Mouse (Mus musculus) kidney, adult 2 months (tissue): ENCODE measurements around the gene Pnrc2.

ENCODE experiments used
- CTCF ChIP-seq: fragments of 200-500 bp; conservative IDR thresholded peaks from 2 replicates; pipeline ENCODE4 v1.5.1; 2011; ENCODE audit warnings: low read depth, mild to moderate bottlenecking, control low read depth, low read length, moderate library complexity, mixed read lengths; ENCODE audit not compliant: insufficient read depth, insufficient read length
- POLR2A ChIP-seq: fragments of 200-500 bp; IDR thresholded peaks from one replicate; pipeline ENCODE4 v1.6.1; 2011; ENCODE audit warnings: low read depth, low read length, control low read depth

DNA sequence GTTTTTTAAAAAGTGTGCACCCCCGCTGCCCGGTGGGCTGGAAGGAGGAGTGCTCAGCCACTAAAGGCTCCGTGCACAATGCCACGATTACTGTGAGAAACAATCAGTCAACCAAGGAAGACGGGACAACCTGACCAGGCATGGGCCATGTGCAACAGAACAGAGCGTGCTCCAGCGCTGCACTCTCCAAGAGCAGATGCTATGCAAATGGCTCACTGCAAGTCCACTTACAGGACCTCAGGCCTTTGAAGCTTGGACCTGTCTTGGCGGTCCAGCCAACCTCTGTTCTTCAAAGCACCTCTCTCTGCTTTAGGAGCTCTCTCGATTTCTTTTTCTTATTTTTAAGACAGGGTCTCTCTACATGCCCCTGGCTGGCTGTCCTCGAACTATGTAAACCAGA is 6.9 kb upstream of the Pnrc2 start:
- TF ChIP-seq CTCF (no peak), POLR2A (no peak)
